Mouse (Mus musculus) common myeloid progenitor, adult 5-6 weeks (primary cell): ENCODE measurements around the gene Fosb. TPM values are rescaled to one million over a fixed set of nuclear protein-coding genes. Genes with fewer than 3 reads are reported as not detected.
"Not testable (repeated sequence)": the region's sequence is repeated elsewhere in the genome, so short reads cannot be mapped to it uniquely, and the experiment has no call there.

Experiments used
- ATAC-seq: replicated peaks from 2 replicates; pipeline ENCODE4 v1.8.0; 2016; ENCODE audit warnings: low read depth, mild to moderate bottlenecking, moderate TSS enrichment, inconsistent platforms; ENCODE audit not compliant: poor library complexity, severe bottlenecking
- total RNA-seq: library from RNA; stranded (forward); fragments of 200-1000, 187-1606 nt; gene quantifications from 2 replicates; pipeline ENCODE4 v1.2.3, GENCODE M21; 2017

Fosb gene
- total RNA-seq, 1 experiment from 2014 or later = 98.3 TPM

DNA sequence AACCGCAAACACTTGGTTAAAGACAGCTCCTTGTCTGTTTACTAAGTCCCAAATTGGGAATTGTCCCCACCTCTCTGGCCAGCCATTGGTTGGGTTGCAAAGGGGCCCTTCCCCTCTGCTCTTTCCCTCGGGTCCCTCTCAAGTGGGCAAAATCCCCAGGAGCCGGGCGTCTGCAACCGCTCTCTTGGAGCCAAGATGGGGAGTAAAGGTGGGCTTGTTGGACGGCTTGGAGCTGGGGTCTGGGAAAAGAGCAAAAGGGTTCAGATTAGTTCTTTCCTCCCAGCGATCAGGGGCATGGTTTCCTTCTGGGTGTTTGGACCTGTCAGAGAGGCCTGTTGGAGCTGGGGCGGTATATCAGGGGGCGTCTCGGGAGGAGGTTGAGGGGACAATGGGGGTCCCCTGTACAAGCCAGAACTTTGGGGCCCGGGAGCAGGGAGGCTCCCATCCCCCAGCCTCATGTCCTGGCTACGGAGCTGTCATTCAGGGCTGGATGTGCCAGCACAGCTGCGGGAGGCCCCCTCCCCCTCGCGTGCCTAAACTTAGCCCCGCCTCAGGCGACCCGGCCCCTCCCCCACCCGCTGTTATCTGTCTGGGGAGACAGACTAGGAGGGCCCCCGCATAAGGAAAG is 18.8 kb downstream of the Fosb start:
- ATAC-seq = no peak

DNA sequence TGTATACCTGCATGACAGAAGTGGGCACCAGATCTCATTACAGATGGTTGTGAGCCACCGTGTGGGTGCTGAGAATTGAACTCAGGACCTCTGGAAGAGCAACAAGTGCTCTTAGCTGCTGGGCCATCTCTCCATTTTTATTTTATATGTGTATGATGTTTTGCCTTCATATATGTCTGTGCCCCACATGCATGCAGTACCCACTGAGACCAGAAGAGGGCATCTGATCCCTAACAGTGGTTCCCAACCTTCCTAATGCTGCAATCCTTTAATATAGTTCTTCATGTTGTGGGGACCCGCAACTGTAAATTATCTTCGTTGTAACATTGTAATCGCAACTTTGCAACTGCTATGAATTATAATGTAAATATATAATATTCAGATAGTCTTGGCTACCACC is 25.1 kb downstream of the Fosb start:
- ATAC-seq = no peak

- ATAC-seq = no peak
Measured at GRCm38 (mm10) chr7:19283406-19283804, 26.4 kb downstream of the Fosb start.

- ATAC-seq = peak; percentile 64
Measured at GRCm38 (mm10) chr7:19282791-19283405, 27.0 kb downstream of the Fosb start.

DNA sequence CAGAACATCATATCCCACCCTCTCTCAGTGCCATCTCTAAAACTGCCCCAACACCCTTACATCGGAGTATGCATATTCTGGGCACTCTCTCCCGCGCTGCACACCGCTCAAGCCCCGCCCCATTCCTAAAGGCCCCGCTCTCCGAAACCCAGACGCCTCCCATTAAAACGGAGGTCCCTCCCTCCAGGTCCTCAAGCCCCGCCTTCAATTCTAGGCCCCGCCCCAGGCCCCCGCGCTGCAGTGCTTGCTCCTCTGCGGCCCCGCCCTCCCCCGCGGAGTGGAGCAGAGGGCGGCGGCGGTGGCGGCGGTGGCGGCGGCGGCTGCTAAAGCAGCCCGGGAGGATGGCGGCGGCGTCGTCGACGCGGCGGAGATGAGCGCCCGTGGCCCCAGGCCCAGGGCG is 27.5 kb downstream of the Fosb start, which contains the start of gene Rtn2:
Rtn2 (plus strand) TSS at position 240 of the 400 bp plus-strand sequence.
- ATAC-seq = peak; percentile 84

GRCm38 (mm10) chr7:19281680-19282304 is 28.1 kb downstream of the Fosb start:
- not testable (repeated sequence) for ATAC-seq

DNA sequence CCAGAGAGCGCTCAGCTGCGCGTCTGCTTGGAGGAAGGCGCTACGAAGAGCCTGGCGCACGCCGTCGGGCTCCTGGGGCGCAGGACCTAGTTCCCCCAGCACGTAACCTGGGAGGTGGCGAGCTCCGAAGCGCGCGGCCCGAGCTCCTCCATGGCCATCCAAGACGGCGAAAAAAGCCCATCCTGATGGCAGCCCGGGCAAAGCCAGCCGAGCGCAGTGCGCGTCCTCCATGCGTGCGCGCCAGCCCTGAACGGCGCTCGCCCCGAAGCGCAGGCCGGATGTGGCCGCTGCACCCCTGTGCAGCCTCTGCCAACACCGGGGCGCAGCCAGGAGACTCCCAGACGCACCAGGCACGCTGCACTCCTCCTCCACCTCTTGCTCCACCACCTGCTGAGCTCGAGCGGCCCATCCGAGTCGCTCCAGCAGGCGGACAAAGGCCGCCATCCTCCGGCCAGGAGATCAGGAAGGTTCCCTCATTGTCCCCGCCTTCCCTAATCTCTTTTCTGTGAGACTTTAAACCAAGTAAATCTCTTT is 30.2 kb downstream of the Fosb start, which contains the start of gene Ppm1n:
Ppm1n (minus strand) TSS at position 484 of the 534 bp plus-strand sequence.
- ATAC-seq = no peak

GRCm38 (mm10) chr7:19279052-19279451 is 30.8 kb downstream of the Fosb start:
- ATAC-seq = no peak

GRCm38 (mm10) chr7:19276253-19276652 is 33.6 kb downstream of the Fosb start:
- ATAC-seq = no peak

DNA sequence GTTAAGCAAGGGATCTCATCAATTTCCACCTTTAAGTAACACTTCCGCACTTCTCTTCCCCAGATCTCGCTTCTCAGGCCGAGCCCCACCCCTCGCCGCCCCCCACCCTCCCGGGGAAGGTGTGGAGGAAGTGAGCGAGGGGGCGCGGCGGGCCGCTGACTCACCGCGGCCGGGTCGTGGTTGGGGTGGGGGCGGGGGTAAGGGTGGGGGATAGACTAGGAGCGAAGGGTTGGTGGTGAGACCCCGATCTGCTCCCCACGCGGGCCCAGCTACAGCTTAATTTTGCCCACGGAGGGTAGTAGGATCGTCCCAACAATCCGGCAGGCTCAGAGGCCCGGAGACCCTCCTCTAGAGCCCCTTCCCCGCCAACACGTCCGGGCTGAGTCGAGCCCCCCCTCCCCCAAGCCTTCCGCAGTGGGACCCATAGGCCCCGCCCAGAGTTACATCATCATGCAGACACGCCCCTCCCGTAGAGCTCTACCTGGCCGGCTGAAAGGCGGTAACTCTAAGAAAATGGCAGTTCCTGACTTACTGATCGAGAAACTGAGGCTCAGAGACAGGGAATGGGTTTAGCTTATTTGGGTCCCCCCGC is 37.6 kb downstream of the Fosb start:
- ATAC-seq = peak; percentile 40

GRCm38 (mm10) chr7:19271238-19272172 is 38.3 kb downstream of the Fosb start, which contains the start of gene Vasp:
TSS of gene Vasp (minus strand) at chr7:19271817.
- ATAC-seq = peak; percentile 62

DNA sequence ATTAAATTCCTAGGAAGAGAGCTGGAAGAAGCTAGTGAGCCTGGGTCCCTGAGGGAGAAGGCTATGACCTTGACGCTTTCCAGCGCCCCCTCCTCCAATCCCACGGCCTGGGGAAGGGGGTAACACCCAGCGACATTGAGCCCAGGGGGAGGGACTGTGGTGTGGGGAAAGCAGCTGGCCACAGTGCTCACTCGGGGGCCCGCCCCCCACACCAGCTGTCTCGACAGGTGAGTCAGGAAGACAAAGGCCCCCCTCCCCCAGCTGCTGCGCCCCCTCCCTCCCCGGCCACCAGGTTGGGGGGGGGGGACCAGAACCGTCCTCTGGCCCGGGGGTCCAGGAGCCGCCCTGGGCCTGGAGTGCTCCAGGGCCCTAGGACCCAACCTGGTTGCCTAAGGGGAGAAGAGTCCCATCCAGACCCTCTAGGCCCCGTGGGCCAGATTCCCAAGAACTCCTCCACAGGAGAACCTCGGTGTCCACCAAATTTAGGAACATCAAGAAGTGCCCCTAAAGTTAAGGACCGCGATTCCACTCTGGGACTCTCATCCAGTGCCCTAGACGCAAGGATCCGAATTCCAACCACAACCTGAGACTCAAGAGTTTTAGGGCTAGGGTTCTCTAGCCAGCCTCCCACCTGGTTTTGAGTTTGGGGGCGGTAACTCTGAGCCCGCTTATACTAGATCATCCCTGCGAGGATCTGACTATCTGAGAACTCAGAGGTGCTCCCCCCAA is 39.2 kb downstream of the Fosb start:
- ATAC-seq = no peak

DNA sequence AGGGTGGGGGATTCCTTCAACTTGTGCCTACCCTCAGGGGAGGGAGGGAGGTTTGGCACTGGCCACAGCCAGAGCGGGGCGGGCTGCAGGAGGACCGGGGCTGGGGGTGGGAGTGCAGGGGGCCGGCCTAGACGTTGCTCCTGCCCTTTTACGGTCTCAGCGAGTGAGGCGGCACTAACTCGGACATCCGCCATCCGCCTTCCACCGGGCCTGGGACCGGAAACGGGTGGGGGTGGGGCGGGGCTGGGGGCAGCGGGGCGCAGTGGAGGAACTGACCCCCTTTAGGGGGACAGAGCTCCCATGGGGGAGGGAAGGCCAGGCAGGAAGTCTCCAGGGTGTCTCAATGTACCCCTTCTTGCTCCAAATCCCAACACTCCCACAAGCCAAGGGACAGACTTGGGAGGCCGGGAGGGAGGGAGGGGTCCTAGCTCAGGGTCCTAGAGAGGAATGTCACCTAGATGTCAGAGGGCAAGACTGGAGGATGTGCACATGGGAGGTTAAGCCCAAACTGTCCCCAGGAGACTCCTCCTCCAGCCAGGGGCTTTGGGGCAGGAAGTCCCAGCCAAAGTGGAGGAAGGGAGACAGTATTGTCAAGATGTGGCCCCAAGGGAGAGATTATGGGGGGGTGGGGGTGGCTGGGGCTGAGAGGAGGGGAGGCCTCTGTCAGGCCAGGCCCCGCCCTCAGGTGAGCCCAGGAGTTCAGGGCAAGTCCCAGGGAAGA is 40.0 kb downstream of the Fosb start:
- no peak for ATAC-seq

DNA sequence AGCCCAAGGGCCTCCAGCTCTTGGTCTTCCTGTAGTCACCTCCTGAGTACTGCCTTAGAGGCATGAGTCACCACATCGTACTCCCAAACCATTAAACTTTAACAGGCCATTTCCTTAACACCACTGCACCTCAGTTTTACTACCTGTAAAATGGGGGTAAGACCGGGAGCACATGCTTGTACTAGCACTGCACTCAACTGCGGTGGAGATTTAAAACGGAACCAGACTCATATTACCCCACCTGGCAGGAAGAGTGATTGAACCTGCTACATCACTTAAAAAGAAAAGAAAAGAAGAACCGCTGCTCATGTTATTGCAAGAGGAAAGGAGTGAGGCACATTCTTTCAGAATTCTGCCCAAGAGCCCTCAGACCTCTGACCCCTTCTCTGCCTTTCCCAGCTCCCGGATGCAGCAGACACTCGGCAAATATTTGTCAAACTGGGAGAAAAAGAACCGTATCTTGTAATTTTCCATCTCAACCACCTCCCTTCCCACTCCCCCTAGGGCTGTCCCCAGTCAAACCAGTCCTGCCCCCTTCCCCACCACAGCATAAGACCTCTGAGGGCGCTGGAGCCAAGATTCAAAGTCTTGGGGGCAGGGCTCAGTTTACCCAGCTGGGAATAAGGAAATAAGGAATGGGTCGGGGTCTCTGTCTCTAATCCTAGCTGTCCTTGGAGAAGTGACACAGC is 40.7 kb downstream of the Fosb start:
- no peak for ATAC-seq

DNA sequence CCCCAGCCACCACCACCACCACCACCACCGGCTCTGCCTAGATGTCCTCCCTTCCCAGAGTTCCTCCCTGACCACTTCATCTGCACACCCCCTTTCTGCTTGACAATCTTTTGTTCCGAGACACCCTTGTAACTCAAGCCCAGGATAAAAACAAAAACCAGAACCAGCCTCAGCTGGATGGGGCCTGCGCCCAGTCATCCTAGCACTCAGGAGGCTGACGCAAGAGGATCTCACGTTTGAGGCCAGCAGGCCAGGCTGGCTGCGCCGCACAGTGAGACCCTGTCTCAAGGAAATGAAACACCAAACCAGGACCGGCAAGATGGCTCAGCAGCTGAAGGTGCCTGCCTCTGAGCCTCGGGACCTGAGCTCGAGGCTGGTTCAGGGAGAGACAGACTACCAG is 42.8 kb downstream of the Fosb start:
- 0 out of 2 replicates have a peak, but pooled peaks have one; percentile 13 for ATAC-seq

DNA sequence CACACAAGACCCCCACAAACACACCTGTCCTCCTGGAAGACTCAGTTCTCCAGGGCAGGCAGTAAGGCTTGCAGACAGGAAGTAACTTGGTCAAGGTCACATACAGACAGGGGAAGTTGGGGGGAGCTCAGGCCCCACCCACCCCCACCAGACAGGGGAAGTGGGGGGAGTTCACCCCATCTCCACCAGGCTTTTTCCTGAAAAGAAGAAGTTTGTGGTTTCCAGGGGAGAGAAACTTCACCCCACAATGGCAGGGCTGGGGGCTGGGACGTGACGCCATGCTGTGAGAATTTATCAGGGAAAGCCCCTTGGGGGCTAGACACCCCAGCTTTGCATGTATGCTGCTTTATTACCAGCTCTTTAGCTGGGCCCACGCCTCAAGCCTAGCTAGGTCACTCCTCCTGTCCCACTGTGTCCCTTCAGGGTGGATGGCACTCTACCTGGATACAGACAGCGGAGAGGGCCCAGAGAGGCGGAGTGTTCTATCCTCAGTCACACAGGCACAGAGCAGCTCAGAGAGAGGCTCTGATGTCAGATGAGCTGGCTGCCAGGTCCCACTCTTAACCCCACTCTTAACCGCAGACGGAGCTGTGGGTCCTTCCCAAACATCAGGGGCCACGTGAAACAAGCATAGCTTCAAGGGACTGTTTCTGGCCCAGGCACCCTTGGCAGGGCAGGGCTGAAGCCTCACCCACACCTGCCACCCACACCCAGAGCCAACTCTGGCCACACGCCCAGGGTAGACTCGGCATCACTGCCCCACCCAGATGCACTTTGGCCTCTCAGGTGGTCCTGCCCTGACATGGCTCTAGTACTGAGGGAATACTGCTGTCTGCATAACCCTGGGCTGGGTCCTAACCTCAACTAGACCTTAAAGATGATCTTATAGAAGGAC is 43.7 kb downstream of the Fosb start:
- peak; percentile 77 for ATAC-seq

GRCm38 (mm10) chr7:19265147-19265546 is 44.7 kb downstream of the Fosb start:
- ATAC-seq = no peak
